11 mouse cellular contexts compared by ENCODE assay signal in the genomic region with DNA sequence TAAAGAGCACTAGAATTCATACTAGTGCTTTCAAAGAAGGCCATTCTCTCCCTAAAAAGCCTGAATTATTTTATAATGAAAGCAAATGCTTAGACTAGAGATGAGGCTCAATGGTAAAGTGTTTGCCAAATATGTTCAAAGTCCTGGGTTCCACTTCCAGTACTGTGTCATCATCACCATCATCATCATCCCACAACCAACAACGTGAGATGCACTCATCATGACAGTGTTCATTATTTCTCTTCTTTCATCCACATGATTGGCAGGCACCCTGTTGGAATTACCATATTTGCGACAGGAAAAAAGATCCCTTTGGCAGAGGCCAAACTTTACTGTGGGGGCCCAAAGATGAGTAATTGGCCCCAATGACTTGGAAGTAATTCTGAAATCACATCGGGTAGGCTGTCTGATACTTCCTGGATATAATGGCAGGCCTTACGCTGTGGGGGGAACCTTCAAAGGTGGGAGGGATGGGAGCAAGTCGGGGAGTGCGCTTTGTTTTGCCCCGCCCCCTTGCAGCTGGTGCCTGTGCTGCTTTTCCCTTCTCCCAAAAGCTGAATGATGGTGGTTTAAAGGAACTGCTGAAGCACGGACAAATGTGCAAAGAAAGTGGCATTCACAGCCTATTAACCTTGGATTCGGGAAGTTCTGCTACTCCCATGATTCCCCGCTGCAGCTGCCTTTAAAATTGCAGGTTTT. TPM values are rescaled to one million over a fixed set of nuclear protein-coding genes. Genes with fewer than 3 reads are reported as not detected.
A peak's percentile ranks its signal among the peaks of the same experiment; 100 is the strongest.
DNase-seq lines count a peak whose midpoint lies in the region; ATAC-seq and TF ChIP-seq lines count a peak whose summit lies in the region.
"Had no signal": no experiment of that assay in that cellular context is flagged by ENCODE, and none has a peak within 500 bp of the region (broad histone marks: within the 10 kb centered on the region; RNA-seq: fewer than 3 reads in every experiment).

No protein-coding gene starts in this region.

- no peaks in the 10 kb centered on the region for H3K36me3 ChIP-seq in forebrain, embryonic 11.5 days (ENCODE audit: control insufficient read depth, insufficient read depth, low read length)
- H3K36me3 ChIP-seq in hindbrain, postnatal 0 days (ENCODE audit: insufficient read depth, low read length): no peaks in the 10 kb centered on the region
- H3K36me3 ChIP-seq: embryonic facial prominence, embryonic 12.5 days; heart, embryonic 10.5 days; liver, embryonic 13.5 days had no signal

- 14% methylated on average over 10 of the region's 10 CpGs for WGBS in forebrain, embryonic 11.5 days
- 15% methylated on average over 10 of the region's 10 CpGs for WGBS in hindbrain, postnatal 0 days

- no peak for TF ChIP-seq CTCF in hindbrain, postnatal 0 days (IDR thresholded peaks at IDR 0.05; ENCODE audit: low read depth)

- ATAC-seq in forebrain, embryonic 11.5 days (replicated peaks; ENCODE audit: low FRiP score): peak; percentile 56; the same call in 1 of the 2 replicates
- ATAC-seq in hindbrain, postnatal 0 days: no peak
- ATAC-seq in cerebellum, adult (ENCODE audit: insufficient number of reproducible peaks, low FRiP score, low TSS enrichment): no peak

- H3K27me3 ChIP-seq in forebrain, embryonic 11.5 days (ENCODE audit: control insufficient read depth, insufficient read depth, low read length): no peaks in the 10 kb centered on the region
- H3K27me3 ChIP-seq in hindbrain, postnatal 0 days (ENCODE audit: insufficient read depth, low read length): no peaks in the 10 kb centered on the region
- H3K27me3 ChIP-seq: embryonic facial prominence, embryonic 12.5 days; liver, embryonic 13.5 days had no signal

- H3K9ac ChIP-seq in forebrain, embryonic 11.5 days (ENCODE audit: low read length): no peak overlapping the region
- H3K9ac ChIP-seq in hindbrain, postnatal 0 days (replicated peaks; ENCODE audit: low read length): no peak overlapping the region
- H3K9ac ChIP-seq: embryonic facial prominence, embryonic 12.5 days; liver, embryonic 13.5 days had no signal

- no peak overlapping the region for H3K4me3 ChIP-seq in forebrain, embryonic 11.5 days (ENCODE audit: low read depth, low read length)
- H3K4me3 ChIP-seq in hindbrain, postnatal 0 days (ENCODE audit: low read length): no peak overlapping the region
- H3K4me3 ChIP-seq: embryonic facial prominence, embryonic 12.5 days; heart, embryonic 10.5 days; liver, embryonic 13.5 days had no signal

- no peaks in the 10 kb centered on the region for H3K4me1 ChIP-seq in forebrain, embryonic 11.5 days (replicated peaks; ENCODE audit: control insufficient read depth, insufficient read depth, low read length)
- H3K4me1 ChIP-seq in hindbrain, postnatal 0 days (ENCODE audit: insufficient read depth, low read length): no peaks in the 10 kb centered on the region

- H3K9me3 ChIP-seq in forebrain, embryonic 11.5 days (ENCODE audit: control insufficient read depth, low read length): no peaks in the 10 kb centered on the region
- no peaks in the 10 kb centered on the region for H3K9me3 ChIP-seq in hindbrain, postnatal 0 days (ENCODE audit: low read length)
- H3K9me3 ChIP-seq: embryonic facial prominence, embryonic 12.5 days; heart, embryonic 10.5 days; liver, embryonic 13.5 days had no signal

- peak; percentile 19 to 32 for DNase-seq in layer of hippocampus, postnatal 10 days (ENCODE audit: low spot score in 2 of 2)
- DNase-seq in layer of hippocampus, adult 9-11 months: no peak
- DNase-seq in Muller cell, postnatal 12 days (ENCODE audit: inconsistent ontology term): peak; percentile 46
- peak; percentile 76 for DNase-seq in forebrain, embryonic 11.5 days (ENCODE audit: low spot score)
- peak; percentile 24 for DNase-seq in hindbrain, postnatal 0 days (ENCODE audit: low spot score)
- DNase-seq in adrenal gland, adult 18-20 months (ENCODE audit: low spot score in 2 of 2): no peak
- DNase-seq in thymus, postnatal 10 days (ENCODE audit: low spot score in 2 of 2): no peak
- DNase-seq: liver, embryonic 13.5 days had no signal

- no peak overlapping the region for H3K4me2 ChIP-seq in forebrain, embryonic 11.5 days (ENCODE audit: low read depth, low read length, severe bottlenecking)
- H3K4me2 ChIP-seq in hindbrain, postnatal 0 days (ENCODE audit: low read depth, low read length): peak overlapping the region; percentile 19; the same call in 1 of the 2 replicates
- H3K4me2 ChIP-seq: embryonic facial prominence, embryonic 12.5 days; liver, embryonic 13.5 days had no signal

- no peak overlapping the region for H3K27ac ChIP-seq in forebrain, embryonic 11.5 days (ENCODE audit: low read depth, low read length)
- H3K27ac ChIP-seq in hindbrain, postnatal 0 days: no peak overlapping the region
- H3K27ac ChIP-seq: embryonic facial prominence, embryonic 12.5 days; heart, embryonic 10.5 days; liver, embryonic 13.5 days had no signal

RNA-seq across cellular contexts. Expression of a gene that starts 13.9 kb away (rescaled TPM):
- 10 to 100 TPM; 37.8 to 42.0 TPM for total RNA-seq in layer of hippocampus, postnatal 10 days (2021)
- polyA plus RNA-seq in forebrain, embryonic 11.5 days (2014; fragmentation: Nextera tagmentation; extraction: Ambion mirVana): 40.8 and 43.6 TPM in 2 replicates
- total RNA-seq in hindbrain, postnatal 0 days (2014; rRNA removed): 20.3 and 21.6 TPM in 2 replicates
- polyA plus RNA-seq in hindbrain, postnatal 0 days (2015; fragmentation: Nextera tagmentation; extraction: Ambion mirVana): 19.3 and 19.8 TPM in 2 replicates
- 10 to 100 TPM; 17.7 to 51.9 TPM for total RNA-seq in adrenal gland, adult 18-20 months (2021)

Comparison
In these comparisons a context has a peak if more than half of its experiments do, and no peak if none do; other contexts are left out.
1. DNase-seq: peak in layer of hippocampus, postnatal 10 days (2 of 2), Muller cell, postnatal 12 days (single experiment), forebrain, embryonic 11.5 days (single experiment) and hindbrain, postnatal 0 days (single experiment); none in layer of hippocampus, adult 9-11 months (single experiment), adrenal gland, adult 18-20 months (0 of 2) and thymus, postnatal 10 days (0 of 2).